Mouse (Mus musculus) bone marrow, adult 2 months (tissue): Measurements from ENCODE around the gene Ncapg2.

Experiments used
- CTCF ChIP-seq: fragments of 200-500 bp; IDR thresholded peaks from 2 replicates; pipeline ENCODE4 v1.5.1; 2011; ENCODE audit warnings: low read length, control low read depth; ENCODE audit not compliant: control insufficient read depth, insufficient read depth
- POLR2A ChIP-seq: fragments of 200-500 bp; IDR thresholded peaks from 2 replicates; pipeline ENCODE4 v1.6.1; 2011; ENCODE audit warnings: low read depth, mild to moderate bottlenecking, control low read depth, low read length, borderline replicate concordance; ENCODE audit not compliant: control insufficient read depth

GRCm38 (mm10) chr12:116486404-116486730, 81.2 kb downstream of the Ncapg2 start:
- TF ChIP-seq POLR2A: no peak
- no peak for TF ChIP-seq CTCF
